Mouse (Mus musculus) layer of hippocampus, adult 9-11 months (tissue): ENCODE results near the gene Dpep1.
"Not testable (repeated sequence)": the region's sequence is repeated elsewhere in the genome, so short reads cannot be mapped to it uniquely, and the experiment has no call there.

Experiments
- DNase-seq: peaks from one replicate; pipeline ENCODE4 v3.0.0; 2022

The Dpep1 gene

GRCm38 (mm10) chr8:123212321-123213117 lies 26.5 kb downstream of the Dpep1 start, which contains the start of the genes Chmp1a and Spata33:
Gene Chmp1a (minus strand): TSS chr8:123212763.
Gene Spata33 (plus strand): TSS chr8:123212832.
- DNase-seq: peak; percentile 91

- no peak for DNase-seq
These were observed 27.2 kb downstream of the Dpep1 start for GRCm38 (mm10) chr8:123213118-123213772.

GRCm38 (mm10) chr8:123215430-123215829 lies 29.4 kb downstream of the Dpep1 start:
- no peak for DNase-seq

GRCm38 (mm10) chr8:123220917-123221316 lies 34.9 kb downstream of the Dpep1 start:
- DNase-seq: no peak

GRCm38 (mm10) chr8:123224278-123225266 lies 38.5 kb downstream of the Dpep1 start, which contains the start of gene Cdk10:
Gene Cdk10 (plus strand): TSS chr8:123224842.
- peak; percentile 91 for DNase-seq

- DNase-seq: no peak
These were observed 42.4 kb downstream of the Dpep1 start for GRCm38 (mm10) chr8:123228416-123228815.

GRCm38 (mm10) chr8:123230326-123230725 lies 44.3 kb downstream of the Dpep1 start:
- not testable (repeated sequence) for DNase-seq

GRCm38 (mm10) chr8:123231742-123232141 lies 45.7 kb downstream of the Dpep1 start:
- DNase-seq: no peak

GRCm38 (mm10) chr8:123232553-123232952 lies 46.5 kb downstream of the Dpep1 start:
- DNase-seq: no peak

- no peak for DNase-seq
These were observed 47.3 kb downstream of the Dpep1 start for GRCm38 (mm10) chr8:123233300-123233699.

- no peak for DNase-seq
These were observed 47.7 kb downstream of the Dpep1 start for GRCm38 (mm10) chr8:123233760-123234159.

- peak; percentile 90 for DNase-seq
These were observed 49.0 kb downstream of the Dpep1 start for GRCm38 (mm10) chr8:123234918-123235519.

GRCm38 (mm10) chr8:123235520-123236497 lies 49.8 kb downstream of the Dpep1 start, which contains the start of gene Spata2l:
Gene Spata2l (minus strand): TSS chr8:123236233.
- peak; percentile 90 for DNase-seq

GRCm38 (mm10) chr8:123239398-123239797 lies 53.4 kb downstream of the Dpep1 start:
- DNase-seq: no peak

- DNase-seq: no peak
These were observed 56.3 kb downstream of the Dpep1 start for GRCm38 (mm10) chr8:123242107-123242923.

GRCm38 (mm10) chr8:123243053-123243452 lies 57.0 kb downstream of the Dpep1 start:
- no peak for DNase-seq

GRCm38 (mm10) chr8:123244382-123244781 lies 58.3 kb downstream of the Dpep1 start:
- DNase-seq: no peak

GRCm38 (mm10) chr8:123245543-123245942 lies 59.5 kb downstream of the Dpep1 start:
- DNase-seq: no peak

- no peak for DNase-seq
These were observed 61.7 kb downstream of the Dpep1 start for GRCm38 (mm10) chr8:123247748-123248147.

- peak; percentile 69 for DNase-seq
These were observed 62.6 kb downstream of the Dpep1 start for GRCm38 (mm10) chr8:123248596-123248995.
